ENCODE assay signal across 30 mouse cellular contexts in genomic region chr2:152117694-152118093, GRCm38 (mm10). TPM values are rescaled to one million over a fixed set of nuclear protein-coding genes. Genes with fewer than 3 reads are reported as not detected.
"Had no signal": no experiment of that assay in that cellular context is flagged by ENCODE, and none has a peak within 500 bp of the region (broad histone marks: within the 10 kb centered on the region; RNA-seq: fewer than 3 reads in every experiment).

No protein-coding gene starts in this region.

- H3K27ac ChIP-seq: intestine, embryonic 15.5 days; kidney, embryonic 15.5 days; layer of hippocampus, adult 2 months; left cerebral cortex, adult 2 months; limb, embryonic 12.5 days; limb, embryonic 15.5 days; midbrain, embryonic 10.5 days; midbrain, embryonic 13.5 days; neural tube, embryonic 13.5 days; stomach, embryonic 15.5 days had no signal

- H3K36me3 ChIP-seq: intestine, embryonic 15.5 days; kidney, embryonic 15.5 days; limb, embryonic 12.5 days; limb, embryonic 15.5 days; midbrain, embryonic 10.5 days; midbrain, embryonic 13.5 days; neural tube, embryonic 13.5 days; stomach, embryonic 15.5 days had no signal

- H3K4me3 ChIP-seq: intestine, embryonic 15.5 days; kidney, embryonic 15.5 days; layer of hippocampus, adult 2 months; left cerebral cortex, adult 2 months; limb, embryonic 12.5 days; limb, embryonic 15.5 days; midbrain, embryonic 10.5 days; midbrain, embryonic 13.5 days; myocyte; neural tube, embryonic 13.5 days; stomach, embryonic 15.5 days had no signal

- H3K4me2 ChIP-seq: intestine, embryonic 15.5 days; kidney, embryonic 15.5 days; limb, embryonic 12.5 days; limb, embryonic 15.5 days; midbrain, embryonic 13.5 days; neural tube, embryonic 13.5 days; stomach, embryonic 15.5 days had no signal

- DNase-seq: kidney, adult 11 months; kidney, adult 8-10 months; kidney, postnatal 10 days; layer of hippocampus, postnatal 36 days; left cerebral cortex, postnatal 4 days; lung, adult 2 months; lung, postnatal 14 days; lung, postnatal 4 days; retina, postnatal 1 day; right cerebral cortex, postnatal 25 days; spleen, adult 18-20 months; thymus, postnatal 25 days had no signal

- H3K9me3 ChIP-seq: intestine, embryonic 15.5 days; kidney, embryonic 15.5 days; limb, embryonic 12.5 days; limb, embryonic 15.5 days; midbrain, embryonic 10.5 days; midbrain, embryonic 13.5 days; neural tube, embryonic 13.5 days; stomach, embryonic 15.5 days had no signal

- H3K27me3 ChIP-seq: neural tube, embryonic 13.5 days; stomach, embryonic 15.5 days had no signal

- H3K9ac ChIP-seq: intestine, embryonic 15.5 days; kidney, embryonic 15.5 days; limb, embryonic 12.5 days; limb, embryonic 15.5 days; midbrain, embryonic 13.5 days; neural tube, embryonic 13.5 days; stomach, embryonic 15.5 days had no signal

- ATAC-seq: intestine, embryonic 15.5 days; midbrain, embryonic 13.5 days; midbrain, embryonic 16.5 days had no signal

RNA-seq across cellular contexts. Expression of gene Tcf15, which starts 25.7 kb away (rescaled TPM):
- total RNA-seq: megakaryocyte, adult 5-6 weeks; monocyte, adult 5-6 weeks; neutrophil, adult 5-6 weeks had no signal
- polyA plus RNA-seq: myocyte had no signal

RNA-seq across cellular contexts. Expression of gene Scrt2, which starts 36.4 kb away (rescaled TPM):
- total RNA-seq: megakaryocyte, adult 5-6 weeks; monocyte, adult 5-6 weeks; neutrophil, adult 5-6 weeks had no signal
- polyA plus RNA-seq: large intestine, adult 2 months; limb, embryonic 12.5 days; limb, embryonic 15.5 days; lung, adult 2 months; lung, embryonic 16.5 days; myocyte; thymus, postnatal 0 days had no signal
